Mouse (Mus musculus): ENCODE data around the gene Cd300lg. TPM values are rescaled to one million over a fixed set of nuclear protein-coding genes. Genes with fewer than 3 reads are reported as not detected.
A peak's percentile ranks its signal among the peaks of the same experiment; 100 is the strongest.

Gene Cd300lg
- total RNA-seq, 2 experiments from 2014 or later: 40.4 to 63.1 TPM

GRCm38 (mm10) chr11:102089088-102089808 lies 47.9 kb downstream of the Cd300lg start:
- peak; percentile 49 for ATAC-seq (ENCODE audit: poor library complexity, severe bottlenecking)

- no peak for ATAC-seq (ENCODE audit: poor library complexity, severe bottlenecking)
These were observed 54.4 kb downstream of the Cd300lg start for GRCm38 (mm10) chr11:102095676-102096075.

GRCm38 (mm10) chr11:102096446-102096845 lies 55.1 kb downstream of the Cd300lg start:
- ATAC-seq (ENCODE audit: poor library complexity, severe bottlenecking): no peak

GRCm38 (mm10) chr11:102096887-102097391 lies 55.6 kb downstream of the Cd300lg start:
- no peak for ATAC-seq (ENCODE audit: poor library complexity, severe bottlenecking)

- ATAC-seq (ENCODE audit: poor library complexity, severe bottlenecking): no peak
These were observed 59.9 kb downstream of the Cd300lg start, which contains the start of gene Ppy for GRCm38 (mm10) chr11:102101219-102101618. Gene Ppy, minus strand, starts transcription at chr11:102101319.

- peak; percentile 40; the same call in 1 of the 2 replicates for ATAC-seq (ENCODE audit: poor library complexity, severe bottlenecking)
These were observed 61.4 kb downstream of the Cd300lg start for GRCm38 (mm10) chr11:102102485-102103258.

Other genes with a start within 250 kb of the Cd300lg start
- not detected in 2 replicates for gene Meox1, start 147.1 kb upstream of the Cd300lg start, total RNA-seq (2015)
- 0.15 TPM in 1 of 2 replicates, not detected in the other for gene Meox1, start 147.1 kb upstream of the Cd300lg start, total RNA-seq (2017)
- gene Sost, start 74.5 kb upstream of the Cd300lg start, total RNA-seq (2015): not detected in 2 replicates
- gene Sost, start 74.5 kb upstream of the Cd300lg start, total RNA-seq (2017): not detected in 2 replicates
- not detected in 2 replicates for gene Cfap97d1, start 57.2 kb upstream of the Cd300lg start, total RNA-seq (2015)
- gene Cfap97d1, start 57.2 kb upstream of the Cd300lg start, total RNA-seq (2017): not detected in 2 replicates
- gene Dusp3, start 54.5 kb upstream of the Cd300lg start, total RNA-seq (2015): 24.9 and 30.3 TPM in 2 replicates
- gene Dusp3, start 54.5 kb upstream of the Cd300lg start, total RNA-seq (2017): 21.9 and 25.2 TPM in 2 replicates
- not detected in 2 replicates for gene Mpp3, start 13.0 kb upstream of the Cd300lg start, total RNA-seq (2015)
- not detected in 2 replicates for gene Mpp3, start 13.0 kb upstream of the Cd300lg start, total RNA-seq (2017)
- gene Mpp2, start 47.0 kb downstream of the Cd300lg start, total RNA-seq (2015): 0.02 and 0.57 TPM in 2 replicates
- 0.11 TPM in 1 of 2 replicates, not detected in the other for gene Mpp2, start 47.0 kb downstream of the Cd300lg start, total RNA-seq (2017)
- not detected in 2 replicates for gene Ppy, start 59.8 kb downstream of the Cd300lg start, total RNA-seq (2015)
- gene Ppy, start 59.8 kb downstream of the Cd300lg start, total RNA-seq (2017): not detected in 2 replicates
- gene Pyy, start 66.3 kb downstream of the Cd300lg start, total RNA-seq (2015): not detected in 2 replicates
- not detected in 2 replicates for gene Pyy, start 66.3 kb downstream of the Cd300lg start, total RNA-seq (2017)
- not detected in 2 replicates for gene Nags, start 104.0 kb downstream of the Cd300lg start, total RNA-seq (2015)
- gene Nags, start 104.0 kb downstream of the Cd300lg start, total RNA-seq (2017): not detected in 2 replicates
- gene Tmem101, start 114.9 kb downstream of the Cd300lg start, total RNA-seq (2015): 7.9 and 8.4 TPM in 2 replicates
- gene Tmem101, start 114.9 kb downstream of the Cd300lg start, total RNA-seq (2017): 12.5 and 16.3 TPM in 2 replicates
- gene Lsm12, start 143.8 kb downstream of the Cd300lg start, total RNA-seq (2015): 81.3 and 83.9 TPM in 2 replicates
- 43.0 and 46.5 TPM in 2 replicates for gene Lsm12, start 143.8 kb downstream of the Cd300lg start, total RNA-seq (2017)
- gene G6pc3, start 148.1 kb downstream of the Cd300lg start, total RNA-seq (2015): 23.4 and 23.8 TPM in 2 replicates
- 14.7 and 19.1 TPM in 2 replicates for gene G6pc3, start 148.1 kb downstream of the Cd300lg start, total RNA-seq (2017)
- gene Hdac5, start 188.7 kb downstream of the Cd300lg start, total RNA-seq (2015): 35.0 and 47.6 TPM in 2 replicates
- gene Hdac5, start 188.7 kb downstream of the Cd300lg start, total RNA-seq (2017): 36.2 and 36.5 TPM in 2 replicates
- gene BC030867, start 207.4 kb downstream of the Cd300lg start, total RNA-seq (2015): 8.7 and 12.8 TPM in 2 replicates
- 4.6 and 5.0 TPM in 2 replicates for gene BC030867, start 207.4 kb downstream of the Cd300lg start, total RNA-seq (2017)
- 0.04 TPM in 1 of 2 replicates, not detected in the other for gene Asb16, start 227.2 kb downstream of the Cd300lg start, total RNA-seq (2015)
- gene Asb16, start 227.2 kb downstream of the Cd300lg start, total RNA-seq (2017): not detected in 2 replicates
- 20.8 and 22.0 TPM in 2 replicates for gene Tmub2, start 243.4 kb downstream of the Cd300lg start, total RNA-seq (2015)
- 27.0 and 27.5 TPM in 2 replicates for gene Tmub2, start 243.4 kb downstream of the Cd300lg start, total RNA-seq (2017)

Measured in megakaryocyte, adult 5-6 weeks (primary cell).